Mouse (Mus musculus) cerebellum, adult 2 months (tissue): ENCODE results near the gene Fndc3b. TPM values are rescaled to one million over a fixed set of nuclear protein-coding genes. Genes with fewer than 3 reads are reported as not detected.

ENCODE experiments used
- DNase-seq, 2 experiments: peaks; one replicate each; pipeline ENCODE4 v3.0.0; 2021
- H3K27ac ChIP-seq: fragments of 200-500 bp; 2 replicates; pipeline ENCODE4 v1.5.1; 2012; ENCODE audit warnings: low read length, control low read depth, inconsistent platforms; ENCODE audit not compliant: insufficient read depth
- H3K27me3 ChIP-seq: fragments of 200-500 bp; 2 replicates; pipeline ENCODE4 v1.6.1; 2012; ENCODE audit warnings: inconsistent platforms, mild to moderate bottlenecking, low read length, moderate library complexity; ENCODE audit not compliant: control insufficient read depth, insufficient read depth
- H3K4me1 ChIP-seq: fragments of 200-500 bp; 2 replicates; pipeline ENCODE4 v1.6.1; 2011; ENCODE audit warnings: low read length; ENCODE audit not compliant: control insufficient read depth, insufficient read depth
- H3K4me3 ChIP-seq: fragments of 200-500 bp; replicated peaks from 2 replicates; pipeline ENCODE3; 2011; ENCODE audit warnings: mild to moderate bottlenecking, low read depth, low read length, control low read depth; ENCODE audit not compliant: insufficient read depth
- CTCF ChIP-seq: fragments of 200-500 bp; IDR thresholded peaks from 2 replicates; pipeline ENCODE4 v1.5.1; 2011; ENCODE audit warnings: low read depth, mild to moderate bottlenecking, control low read depth, low read length, moderate library complexity, borderline replicate concordance; ENCODE audit not compliant: insufficient read depth
- POLR2A ChIP-seq: fragments of 200-500 bp; IDR thresholded peaks from 2 replicates; pipeline ENCODE4 v1.6.1; 2011; ENCODE audit warnings: low read length, control low read depth, borderline replicate concordance; ENCODE audit not compliant: insufficient read depth
- WGBS: fragments of 180-500 bp; shearing (Covaris S2); methylation state at CpG from one replicate; pipeline ENCODE4 v1.1.7; 2018; 5-methylcytosine and 5-hydroxymethylcytosine counted together
- polyA plus RNA-seq: library from polyadenylated mRNA; depleted of rRNA; stranded (reverse); fragments of >200 nt; gene quantifications from 2 replicates; pipeline ENCODE4 v1.2.3, GENCODE M21; 2012

Fndc3b gene
- polyA plus RNA-seq, 1 experiment = 4.1 TPM

DNA sequence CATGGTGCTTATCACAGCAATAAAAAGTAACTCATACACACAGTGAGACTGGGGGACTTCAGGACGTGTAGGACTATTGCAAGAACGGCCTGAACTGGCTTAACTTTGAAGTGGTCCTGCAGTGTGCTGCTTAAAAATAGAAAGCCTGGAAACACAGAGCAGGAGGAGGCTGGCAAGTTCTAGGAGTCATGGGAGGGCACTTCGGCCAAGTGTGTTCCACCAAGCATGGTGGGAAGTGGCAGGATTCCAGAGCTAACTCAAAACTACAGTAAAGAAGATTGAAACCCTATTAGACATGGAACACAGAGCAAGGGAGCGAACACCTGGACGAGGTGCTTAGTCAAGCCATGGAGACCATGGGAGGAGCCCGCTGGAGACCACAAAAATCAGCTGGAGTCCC, 14.6 kb upstream of the Fndc3b start:
- H3K4me3 ChIP-seq = no peak overlapping the region
- 46% methylated on average over 6 of the region's 6 CpGs for WGBS
- TF ChIP-seq POLR2A = no peak
- TF ChIP-seq CTCF = no peak
- H3K4me1 ChIP-seq = no peaks in the 10 kb centered on the region
- no peak overlapping the region for H3K27ac ChIP-seq
- DNase-seq = no peak
- H3K27me3 ChIP-seq = no peaks in the 10 kb centered on the region

DNA sequence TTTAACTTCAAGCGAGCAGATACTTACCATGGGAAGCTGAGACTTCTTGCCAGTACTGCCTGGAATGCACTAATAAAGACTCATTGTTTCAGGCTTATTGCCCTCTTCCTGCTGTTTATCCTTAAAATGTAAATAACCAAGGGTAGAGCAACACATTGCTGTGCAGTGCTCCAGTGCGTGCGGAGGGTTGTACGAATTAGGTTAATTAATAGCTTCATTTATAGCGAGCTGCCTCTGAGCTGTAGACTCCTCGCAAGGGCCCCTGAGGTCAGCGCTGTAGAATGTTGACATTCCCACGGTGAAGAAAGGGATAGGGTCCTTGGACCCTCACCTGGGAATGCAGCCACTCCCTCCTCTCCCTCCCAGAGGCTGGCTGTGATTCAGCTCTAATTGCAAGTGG, 13.1 kb upstream of the Fndc3b start:
- no peaks in the 10 kb centered on the region for H3K4me1 ChIP-seq
- H3K27me3 ChIP-seq = no peaks in the 10 kb centered on the region
- no peak overlapping the region for H3K27ac ChIP-seq
- no peak overlapping the region for H3K4me3 ChIP-seq
- WGBS = 83% methylated on average over 8 of the region's 8 CpGs
- TF ChIP-seq CTCF (no peak), POLR2A (no peak)
- DNase-seq = no peak

DNA sequence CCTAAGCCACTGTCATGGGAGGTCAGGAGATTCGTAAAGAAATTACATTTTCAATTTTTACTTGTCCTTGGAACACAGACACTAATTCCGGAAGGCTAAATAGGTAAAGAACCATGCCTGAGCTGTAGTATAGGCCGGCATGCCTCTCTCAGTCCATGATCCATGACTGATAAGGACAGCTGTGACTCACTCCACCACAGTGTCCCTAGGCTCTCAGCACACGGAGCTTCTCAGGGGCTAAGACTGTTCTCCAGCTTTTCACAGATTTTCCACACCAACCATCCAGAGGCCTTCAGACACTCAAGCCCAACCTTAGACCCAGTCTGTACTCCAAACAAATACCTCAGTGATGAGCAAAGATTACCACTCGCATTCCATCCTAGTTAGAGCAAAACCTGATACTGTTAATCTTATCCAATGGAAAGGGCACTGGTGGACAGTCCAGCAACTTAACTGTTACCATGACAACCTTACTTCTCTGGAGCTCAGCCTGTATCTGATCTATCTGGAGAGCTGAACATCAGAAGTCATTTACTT, 7.8 kb upstream of the Fndc3b start:
- Histone ChIP-seq H3K4me3 (no peak overlapping the region), H3K4me1 (no peaks in the 10 kb centered on the region), H3K27me3 (no peaks in the 10 kb centered on the region), H3K27ac (no peak overlapping the region)
- no peak for TF ChIP-seq CTCF
- no peak for TF ChIP-seq POLR2A
- 94% methylated on average over 5 of the region's 5 CpGs for WGBS
- DNase-seq = no peak

DNA sequence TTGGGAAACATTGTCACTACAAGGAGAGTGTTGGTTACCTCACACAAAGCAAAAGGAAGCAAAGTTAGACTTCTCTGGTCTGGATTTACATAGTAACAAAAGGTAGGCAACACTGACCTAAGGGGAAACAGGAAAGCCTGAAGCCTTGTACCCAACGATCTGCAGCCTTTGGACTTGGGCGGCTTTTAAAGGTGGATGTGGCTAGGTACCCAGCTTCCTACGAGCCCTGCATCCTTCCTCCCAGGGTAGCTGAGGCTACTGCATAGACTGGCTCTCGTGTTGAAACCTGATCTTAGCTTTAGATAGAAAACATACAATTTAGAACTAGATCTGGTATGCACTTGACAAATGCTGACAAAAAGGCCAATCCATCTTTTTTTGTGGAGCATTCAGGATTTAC, 2.9 kb upstream of the Fndc3b start:
- H3K27me3 ChIP-seq = no peaks in the 10 kb centered on the region
- H3K4me1 ChIP-seq = no peaks in the 10 kb centered on the region
- 91% methylated on average over 4 of the region's 4 CpGs for WGBS
- no peak overlapping the region for H3K27ac ChIP-seq
- DNase-seq = no peak
- no peak overlapping the region for H3K4me3 ChIP-seq
- TF ChIP-seq POLR2A (no peak), CTCF (no peak)

DNA sequence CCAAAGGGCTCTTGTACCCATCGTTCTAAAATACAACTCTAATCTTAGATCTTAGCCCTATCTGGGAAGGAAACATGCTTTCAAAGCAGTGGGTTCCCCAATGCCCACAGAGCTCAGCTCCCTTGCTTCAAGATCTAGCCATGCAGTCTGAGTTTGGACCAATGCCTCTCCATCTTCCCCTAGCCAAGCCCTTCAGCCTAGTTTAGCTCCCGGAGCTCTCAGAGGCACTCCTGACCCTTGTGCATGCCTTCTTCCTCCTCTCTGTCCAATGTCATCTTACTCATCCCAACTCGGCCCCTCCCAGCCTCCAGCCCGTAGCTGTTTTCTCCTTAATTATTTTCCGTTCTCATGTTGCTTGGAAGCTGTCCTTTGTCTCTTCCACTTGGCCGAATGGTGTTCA, 1.3 kb upstream of the Fndc3b start:
- TF ChIP-seq CTCF = no peak
- no peak for TF ChIP-seq POLR2A
- H3K27ac ChIP-seq = no peak overlapping the region
- no peak overlapping the region for H3K4me3 ChIP-seq
- no peak for DNase-seq
- no peaks in the 10 kb centered on the region for H3K4me1 ChIP-seq
- no peaks in the 10 kb centered on the region for H3K27me3 ChIP-seq
- WGBS = 73% methylated on average over 6 of the region's 6 CpGs

DNA sequence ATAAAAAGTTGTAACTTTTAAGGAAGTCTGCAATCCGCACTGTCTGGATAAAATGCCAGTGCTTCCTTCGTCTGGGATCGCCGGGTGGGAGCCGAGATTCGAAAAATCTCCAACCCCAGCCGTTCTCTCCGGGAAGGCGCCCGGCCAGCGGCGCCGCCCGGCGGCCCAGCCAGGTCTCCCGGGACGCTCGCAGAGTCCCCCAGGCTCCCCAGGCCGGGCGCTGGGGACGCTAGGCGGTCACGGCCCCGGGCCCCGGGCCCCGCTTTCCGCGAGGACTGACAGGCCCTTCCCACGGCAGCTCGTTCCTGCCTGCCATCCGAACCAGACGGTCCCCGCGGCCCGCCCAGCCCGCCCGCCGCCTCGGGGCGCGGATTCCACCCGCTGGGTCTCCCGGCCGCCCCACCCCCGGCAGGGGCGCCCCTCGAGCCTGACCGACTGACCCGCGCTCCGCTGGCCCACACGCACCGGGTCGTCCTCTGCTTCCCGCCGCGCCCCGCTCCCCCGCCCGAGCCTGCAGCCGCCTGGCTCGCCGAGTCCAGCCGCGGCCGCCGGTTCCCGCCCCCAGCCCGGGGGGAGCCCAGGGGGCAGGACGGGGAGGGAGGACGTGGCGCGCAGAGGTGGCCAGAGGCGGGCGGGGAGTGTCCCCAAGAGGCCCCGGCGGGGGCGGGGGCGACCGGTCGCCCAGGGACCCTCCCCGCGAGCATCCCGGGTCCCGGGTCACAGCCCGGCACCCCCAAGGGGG, 1.0 kb downstream of the Fndc3b start:
- DNase-seq = peak; percentile 42 to 43
- Histone ChIP-seq H3K4me3 (peak overlapping the region; percentile 86), H3K4me1 (no peaks in the 10 kb centered on the region), H3K27ac (no peak overlapping the region), H3K27me3 (no peaks in the 10 kb centered on the region)
- WGBS = under 1% methylated on average over 65 of the region's 86 CpGs
- TF ChIP-seq CTCF (no peak), POLR2A (no peak)

DNA sequence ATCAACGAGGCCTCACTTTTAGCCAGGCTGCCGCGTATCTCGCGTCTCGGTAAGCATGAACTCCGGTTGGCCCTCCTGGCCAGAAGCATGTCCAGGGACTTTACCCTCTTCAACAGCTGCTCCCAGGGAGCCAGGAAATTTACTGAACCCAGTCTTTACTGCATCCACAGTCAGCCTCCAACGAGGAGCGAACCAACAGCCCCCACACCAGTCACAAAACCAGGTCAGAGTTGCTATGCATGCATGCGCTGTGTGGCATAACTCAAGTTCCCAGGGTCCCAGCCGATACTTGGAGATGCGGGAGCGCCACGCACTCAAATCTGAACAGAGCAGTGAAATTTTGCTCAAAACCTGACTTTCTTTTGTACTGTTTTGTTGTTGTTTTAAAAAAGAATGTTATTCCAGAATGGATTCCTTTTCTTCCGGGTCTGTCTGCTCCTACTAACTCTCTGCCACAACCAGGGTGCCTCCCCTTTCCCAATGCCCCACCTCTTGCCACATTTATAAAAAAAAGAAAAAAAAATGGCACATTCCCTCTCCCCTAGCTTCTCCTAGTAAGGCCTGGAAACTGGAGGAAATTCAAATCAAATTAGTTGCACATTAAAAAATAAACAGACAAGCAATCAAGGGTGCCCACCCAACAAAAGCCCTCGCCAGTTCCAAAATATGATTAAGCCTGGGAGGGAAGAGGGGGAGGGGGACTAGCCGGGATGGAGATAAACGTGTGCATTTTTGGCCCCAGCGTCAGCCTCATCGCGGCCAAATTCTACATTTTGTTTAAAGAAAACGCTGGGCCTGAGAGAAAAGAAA, 1.8 kb downstream of the Fndc3b start:
- no peaks in the 10 kb centered on the region for H3K27me3 ChIP-seq
- TF ChIP-seq CTCF (no peak), POLR2A (no peak)
- no peak for DNase-seq
- H3K4me3 ChIP-seq = peak overlapping the region; percentile 47
- H3K27ac ChIP-seq = no peak overlapping the region
- WGBS = 56% methylated on average over 22 of the region's 22 CpGs
- no peaks in the 10 kb centered on the region for H3K4me1 ChIP-seq

DNA sequence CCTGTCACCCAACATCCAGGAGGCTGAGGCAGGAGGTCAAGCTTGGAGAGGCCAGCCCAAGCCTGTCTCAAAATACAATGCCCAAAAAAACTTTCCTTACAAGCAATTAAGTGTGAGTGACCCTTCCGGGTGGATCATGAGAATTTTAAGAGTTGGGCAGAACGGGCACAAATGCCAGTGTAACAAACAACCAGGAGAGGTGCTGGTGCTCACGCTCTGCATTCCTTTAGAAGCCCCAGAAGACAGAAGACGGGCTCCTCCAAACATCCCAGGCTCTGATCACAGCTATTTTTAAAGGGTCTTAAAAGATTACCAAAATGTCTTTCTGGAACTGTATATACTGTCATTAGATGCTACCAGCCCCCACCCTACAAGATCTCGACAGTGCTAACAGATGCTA, 2.5 kb downstream of the Fndc3b start:
- Histone ChIP-seq H3K4me3 (no peak overlapping the region), H3K27ac (no peak overlapping the region), H3K4me1 (no peaks in the 10 kb centered on the region), H3K27me3 (no peaks in the 10 kb centered on the region)
- TF ChIP-seq CTCF (no peak), POLR2A (no peak)
- WGBS = 74% methylated on average over 5 of the region's 5 CpGs
- DNase-seq = no peak
